Mouse (Mus musculus): ENCODE measurements at regions not wholly inside any gene's neighbourhood (a gene's known extent, or its start where the extent isn't known, plus 50 kb on each side); places are given as distances from the start of the nearest gene placed in this dataset.

- Histone ChIP-seq H3K27me3 (replicated peaks; ENCODE audit: control insufficient read depth, insufficient read depth, low read length) (no peaks in the 10 kb centered on the region), H3K27ac (ENCODE audit: low read depth, low read length) (no peak overlapping the region), H3K36me3 (ENCODE audit: control insufficient read depth, insufficient read depth) (no peaks in the 10 kb centered on the region), H3K9me3 (ENCODE audit: control insufficient read depth) (no peaks in the 10 kb centered on the region), H3K4me2 (replicated peaks; ENCODE audit: low read depth) (peak overlapping the region; percentile 48; the same call in 1 of the 2 replicates), H3K4me1 (replicated peaks; ENCODE audit: control insufficient read depth, insufficient read depth, low read length) (no peaks in the 10 kb centered on the region), H3K4me3 (ENCODE audit: low read depth, low read length) (no peak overlapping the region), H3K9ac (ENCODE audit: low read depth, low read length) (no peak overlapping the region)
- no peak for TF ChIP-seq CTCF (IDR thresholded peaks at IDR 0.05; ENCODE audit: low read depth)
- no peak for ATAC-seq
- 14% methylated on average over 17 of the region's 17 CpGs for WGBS
Observed at GRCm38 (mm10) chr5:119097576-119098193, 537.2 kb downstream of the Med13l start.

DNA sequence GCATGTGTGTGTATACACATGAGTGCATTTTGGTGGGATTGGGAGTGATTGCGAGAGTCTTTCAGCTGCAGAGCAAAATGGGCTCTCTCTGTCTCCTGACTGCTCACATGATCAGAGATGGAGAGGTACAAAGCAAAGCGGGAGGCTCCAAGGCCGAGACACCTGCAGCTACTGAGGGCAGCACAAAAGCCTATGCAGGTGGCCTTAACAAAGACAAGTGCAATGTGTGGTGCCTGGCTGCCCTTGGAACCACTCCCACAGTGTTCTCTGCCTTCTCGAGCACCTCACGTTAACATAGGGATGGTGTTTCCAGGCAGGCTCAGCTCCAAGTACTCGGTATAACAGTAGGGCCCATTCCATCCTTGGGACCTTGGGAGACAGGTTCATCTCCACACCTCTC, 539.3 kb downstream of the Med13l start:
- ATAC-seq: no peak
- Histone ChIP-seq H3K4me1 (replicated peaks; ENCODE audit: control insufficient read depth, insufficient read depth, low read length) (no peaks in the 10 kb centered on the region), H3K27me3 (replicated peaks; ENCODE audit: control insufficient read depth, insufficient read depth, low read length) (no peaks in the 10 kb centered on the region), H3K9ac (ENCODE audit: low read depth, low read length) (no peak overlapping the region), H3K9me3 (ENCODE audit: control insufficient read depth) (no peaks in the 10 kb centered on the region), H3K36me3 (ENCODE audit: control insufficient read depth, insufficient read depth) (no peaks in the 10 kb centered on the region), H3K4me2 (replicated peaks; ENCODE audit: low read depth) (no peak overlapping the region), H3K27ac (ENCODE audit: low read depth, low read length) (no peak overlapping the region), H3K4me3 (ENCODE audit: low read depth, low read length) (no peak overlapping the region)
- no peak for TF ChIP-seq CTCF (IDR thresholded peaks at IDR 0.05; ENCODE audit: low read depth)
- 81% methylated on average over 6 of the region's 6 CpGs for WGBS

DNA sequence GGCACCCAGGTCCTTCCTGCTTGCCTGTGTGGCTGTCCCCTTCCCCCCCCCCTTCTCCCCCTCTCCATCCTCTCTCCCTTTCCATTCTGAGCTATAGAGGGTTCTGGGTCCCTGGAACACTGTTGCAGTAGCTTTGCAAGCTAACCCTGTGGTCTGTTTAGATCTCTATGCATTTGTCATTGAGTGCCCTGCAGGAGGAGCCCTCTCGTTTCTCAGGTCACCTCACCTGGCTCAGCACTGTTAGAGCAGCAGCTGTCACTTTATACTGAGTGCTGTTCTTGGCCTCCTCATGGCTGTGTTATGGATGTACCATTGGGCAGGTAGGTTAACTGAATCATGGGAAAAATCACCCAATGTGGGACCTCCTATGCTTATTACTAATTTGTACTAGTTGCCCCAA, 543.0 kb downstream of the Med13l start:
- no peak overlapping the region for H3K27ac ChIP-seq (ENCODE audit: low read depth, low read length)
- H3K27me3 ChIP-seq (replicated peaks; ENCODE audit: control insufficient read depth, insufficient read depth, low read length): no peaks in the 10 kb centered on the region
- no peak overlapping the region for H3K4me2 ChIP-seq (replicated peaks; ENCODE audit: low read depth)
- ATAC-seq: no peak
- H3K4me1 ChIP-seq (replicated peaks; ENCODE audit: control insufficient read depth, insufficient read depth, low read length): no peaks in the 10 kb centered on the region
- H3K9me3 ChIP-seq (ENCODE audit: control insufficient read depth): no peaks in the 10 kb centered on the region
- H3K36me3 ChIP-seq (ENCODE audit: control insufficient read depth, insufficient read depth): no peaks in the 10 kb centered on the region
- 30% methylated on average over 1 of the region's 1 CpGs for WGBS
- no peak overlapping the region for H3K4me3 ChIP-seq (ENCODE audit: low read depth, low read length)
- no peak overlapping the region for H3K9ac ChIP-seq (ENCODE audit: low read depth, low read length)
- peak; percentile 65 for TF ChIP-seq CTCF (IDR thresholded peaks at IDR 0.05; ENCODE audit: low read depth)

DNA sequence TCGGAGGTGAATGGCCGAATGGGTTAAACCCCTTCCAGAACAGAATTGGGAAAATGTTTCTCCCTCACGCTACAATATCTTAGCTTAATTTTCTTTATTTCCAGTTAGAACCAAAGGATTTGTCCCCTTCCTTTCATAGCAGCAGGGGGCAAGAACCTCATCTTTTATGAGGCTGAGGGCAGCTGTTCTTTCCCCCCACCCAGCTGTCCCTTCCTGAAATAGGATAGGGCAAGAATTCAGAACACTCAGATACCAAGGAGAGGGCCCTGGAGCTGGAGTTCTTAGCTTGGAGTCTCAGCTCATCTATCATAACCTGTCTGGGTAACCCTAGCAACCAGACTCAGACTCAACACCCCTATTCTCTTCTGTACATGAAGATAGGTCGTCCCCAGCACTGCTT, 547.4 kb downstream of the Med13l start:
- Histone ChIP-seq H3K36me3 (ENCODE audit: control insufficient read depth, insufficient read depth) (no peaks in the 10 kb centered on the region), H3K4me2 (replicated peaks; ENCODE audit: low read depth) (no peak overlapping the region), H3K27ac (ENCODE audit: low read depth, low read length) (no peak overlapping the region), H3K4me1 (replicated peaks; ENCODE audit: control insufficient read depth, insufficient read depth, low read length) (no peaks in the 10 kb centered on the region), H3K4me3 (ENCODE audit: low read depth, low read length) (no peak overlapping the region), H3K9ac (ENCODE audit: low read depth, low read length) (no peak overlapping the region), H3K9me3 (ENCODE audit: control insufficient read depth) (no peaks in the 10 kb centered on the region), H3K27me3 (replicated peaks; ENCODE audit: control insufficient read depth, insufficient read depth, low read length) (no peaks in the 10 kb centered on the region)
- ATAC-seq: no peak
- 80% methylated on average over 4 of the region's 4 CpGs for WGBS
- TF ChIP-seq CTCF (IDR thresholded peaks at IDR 0.05; ENCODE audit: low read depth): no peak

DNA sequence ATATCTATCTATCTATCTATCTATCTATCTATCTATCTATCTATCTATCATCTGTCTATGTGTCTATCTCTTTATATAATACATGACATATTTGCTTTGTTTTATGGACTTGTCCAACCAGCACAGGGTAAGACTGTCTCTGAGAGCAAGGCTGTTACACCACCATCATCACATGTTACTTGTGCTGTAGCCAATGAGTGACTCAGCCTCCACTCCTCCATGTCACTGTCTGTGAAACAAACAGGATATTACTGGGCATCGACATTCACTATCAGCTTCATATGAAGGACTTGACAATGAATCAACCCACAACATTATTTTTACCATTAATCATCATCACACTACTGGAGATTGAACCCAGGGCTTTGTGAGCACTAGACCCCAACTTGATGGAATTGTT, 549.0 kb downstream of the Med13l start:
- Histone ChIP-seq H3K4me3 (ENCODE audit: low read depth, low read length) (no peak overlapping the region), H3K9ac (ENCODE audit: low read depth, low read length) (no peak overlapping the region), H3K36me3 (ENCODE audit: control insufficient read depth, insufficient read depth) (no peaks in the 10 kb centered on the region), H3K4me1 (replicated peaks; ENCODE audit: control insufficient read depth, insufficient read depth, low read length) (no peaks in the 10 kb centered on the region), H3K27ac (ENCODE audit: low read depth, low read length) (no peak overlapping the region), H3K27me3 (replicated peaks; ENCODE audit: control insufficient read depth, insufficient read depth, low read length) (no peaks in the 10 kb centered on the region), H3K9me3 (ENCODE audit: control insufficient read depth) (no peaks in the 10 kb centered on the region), H3K4me2 (replicated peaks; ENCODE audit: low read depth) (no peak overlapping the region)
- 96% methylated on average over 1 of the region's 1 CpGs for WGBS
- no peak for TF ChIP-seq CTCF (IDR thresholded peaks at IDR 0.05; ENCODE audit: low read depth)
- no peak for ATAC-seq

DNA sequence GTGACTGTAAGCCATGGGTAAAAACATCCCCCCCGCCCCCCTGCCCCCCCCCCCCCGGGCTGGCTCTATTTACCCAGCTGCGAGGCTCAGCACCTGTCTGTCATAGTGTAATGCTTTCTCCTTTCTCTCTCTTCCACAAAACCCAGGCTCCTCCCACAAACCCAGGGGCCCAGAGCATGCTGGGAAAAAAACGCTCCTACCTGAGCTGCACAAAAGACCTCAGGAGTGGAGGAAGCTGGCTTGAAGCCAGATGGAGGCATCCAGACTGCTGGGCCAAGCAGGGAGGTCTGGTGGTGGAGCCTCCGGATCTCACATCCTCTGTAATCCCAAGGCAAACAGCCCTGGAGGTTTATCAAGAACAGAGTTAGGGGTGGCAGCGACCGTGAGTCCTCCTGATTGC, 553.6 kb downstream of the Med13l start:
- Histone ChIP-seq H3K9ac (ENCODE audit: low read depth, low read length) (no peak overlapping the region), H3K4me1 (replicated peaks; ENCODE audit: control insufficient read depth, insufficient read depth, low read length) (no peaks in the 10 kb centered on the region), H3K36me3 (ENCODE audit: control insufficient read depth, insufficient read depth) (no peaks in the 10 kb centered on the region), H3K4me3 (ENCODE audit: low read depth, low read length) (no peak overlapping the region), H3K4me2 (replicated peaks; ENCODE audit: low read depth) (peak overlapping the region; percentile 13; the same call in 1 of the 2 replicates), H3K27me3 (replicated peaks; ENCODE audit: control insufficient read depth, insufficient read depth, low read length) (no peaks in the 10 kb centered on the region), H3K27ac (ENCODE audit: low read depth, low read length) (no peak overlapping the region), H3K9me3 (ENCODE audit: control insufficient read depth) (no peaks in the 10 kb centered on the region)
- peak; percentile 69 for ATAC-seq
- 30% methylated on average over 7 of the region's 7 CpGs for WGBS
- no peak for TF ChIP-seq CTCF (IDR thresholded peaks at IDR 0.05; ENCODE audit: low read depth)

DNA sequence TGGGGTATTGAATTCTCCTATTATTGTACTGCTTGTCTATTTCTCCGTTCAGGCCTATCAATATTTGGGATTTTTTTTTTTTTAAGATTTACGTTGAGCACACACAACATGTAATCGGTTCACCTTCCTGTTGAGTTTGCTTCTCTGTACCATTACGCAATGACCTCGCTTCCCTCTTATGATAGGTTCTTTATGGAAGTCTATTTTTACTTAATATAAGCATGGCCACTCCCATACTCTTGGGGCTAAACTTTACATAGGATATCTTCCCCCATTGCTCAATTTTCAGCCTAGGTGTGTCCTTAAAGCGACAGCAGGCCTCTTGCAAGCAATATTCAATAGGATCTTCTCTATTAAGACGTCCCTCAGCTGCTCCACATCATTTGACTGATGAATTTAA, 544.7 kb upstream of the Tbx3 start:
- Histone ChIP-seq H3K27ac (ENCODE audit: low read depth, low read length) (no peak overlapping the region), H3K4me1 (replicated peaks; ENCODE audit: control insufficient read depth, insufficient read depth, low read length) (no peaks in the 10 kb centered on the region), H3K4me2 (replicated peaks; ENCODE audit: low read depth) (0 out of 2 replicates have a peak overlapping the region, but pooled peaks have one; percentile 17), H3K4me3 (ENCODE audit: low read depth, low read length) (no peak overlapping the region), H3K36me3 (ENCODE audit: control insufficient read depth, insufficient read depth) (no peaks in the 10 kb centered on the region), H3K9me3 (ENCODE audit: control insufficient read depth) (no peaks in the 10 kb centered on the region), H3K27me3 (replicated peaks; ENCODE audit: control insufficient read depth, insufficient read depth, low read length) (no peaks in the 10 kb centered on the region), H3K9ac (ENCODE audit: low read depth, low read length) (no peak overlapping the region)
- TF ChIP-seq CTCF (IDR thresholded peaks at IDR 0.05; ENCODE audit: low read depth): no peak
- WGBS: 57% methylated on average over 7 of the region's 7 CpGs
- no peak for ATAC-seq
